Mouse (Mus musculus) embryonic fibroblast, embryonic 13.5 days (primary cell): ENCODE data around the gene Myo1c.

Source experiments
- CTCF ChIP-seq: IDR thresholded peaks from 2 replicates; pipeline ENCODE4 v1.5.1; 2011; ENCODE audit warnings: mild to moderate bottlenecking, control low read depth, low read length, moderate library complexity, borderline replicate concordance; ENCODE audit not compliant: insufficient read depth
- POLR2A ChIP-seq: IDR thresholded peaks from 2 replicates; pipeline ENCODE4 v1.6.1; 2011; ENCODE audit warnings: low read depth, mild to moderate bottlenecking, control low read depth, low read length, moderate library complexity

GRCm38 (mm10) chr11:75649155-75649561, 1.1 kb upstream of the Myo1c start:
- no peak for TF ChIP-seq CTCF
- TF ChIP-seq POLR2A, result no peak
